Mouse (Mus musculus) small intestine, adult 2 months (tissue): Measurements from ENCODE around the gene Polr2b.

Source experiments
- CTCF ChIP-seq: fragments of 200-500 bp; IDR thresholded peaks from 2 replicates; pipeline ENCODE4 v1.5.1; 2012; ENCODE audit warnings: low read depth, mild to moderate bottlenecking, control low read depth, inconsistent platforms, low read length, moderate library complexity, mixed read lengths; ENCODE audit not compliant: insufficient replicate concordance, insufficient read length; ENCODE audit errors: extremely low read depth
- POLR2A ChIP-seq: fragments of 200-500 bp; IDR thresholded peaks from 2 replicates; pipeline ENCODE4 v1.6.1; 2012; ENCODE audit warnings: low read depth, mild to moderate bottlenecking, control low read depth, inconsistent platforms, low read length, moderate library complexity

DNA sequence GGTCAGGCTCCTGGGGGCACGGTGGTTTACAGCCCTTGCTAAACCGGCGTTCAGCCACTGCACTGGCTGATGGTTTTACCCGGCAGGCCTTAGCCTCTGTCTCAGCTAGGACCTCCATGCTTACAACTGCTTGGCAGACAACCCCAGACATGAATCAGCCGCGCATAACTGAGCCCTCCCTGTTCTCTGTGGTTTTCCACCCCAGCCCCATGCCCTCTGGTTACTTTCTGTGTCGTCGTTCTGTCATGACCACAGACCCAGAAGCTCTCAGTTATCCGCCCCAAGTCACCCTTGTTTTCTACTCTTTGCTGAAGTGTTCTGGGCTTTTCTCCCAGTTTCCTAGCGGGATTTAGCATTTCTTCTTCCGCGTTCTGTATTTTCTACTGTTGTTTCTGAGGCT lies 57.7 kb downstream of the Polr2b start:
- TF ChIP-seq CTCF: no peak
- TF ChIP-seq POLR2A: no peak
